In genomic region chr13:11926720-11927500, GRCm38 (mm10) we compare ENCODE assay signal across 10 mouse cellular contexts.
DNase-seq lines count a peak whose midpoint lies in the region; ATAC-seq and TF ChIP-seq lines count a peak whose summit lies in the region.
"Had no signal": no experiment of that assay in that cellular context is flagged by ENCODE, and none has a peak within 500 bp of the region (broad histone marks: within the 10 kb centered on the region; RNA-seq: fewer than 3 reads in every experiment).

No protein-coding gene starts in this region.

- H3K4me3 ChIP-seq in hindbrain, postnatal 0 days (ENCODE audit: low read length) = no peak overlapping the region
- H3K4me3 ChIP-seq in hindbrain, embryonic 11.5 days (ENCODE audit: low read depth, low read length) = no peak overlapping the region
- no peak overlapping the region for H3K4me3 ChIP-seq in forebrain, embryonic 10.5 days
- H3K4me3 ChIP-seq: lung, embryonic 15.5 days had no signal

- TF ChIP-seq CTCF in hindbrain, postnatal 0 days (IDR thresholded peaks at IDR 0.05; ENCODE audit: low read depth) = no peak

- WGBS in hindbrain, postnatal 0 days = 63% methylated on average over 11 of the region's 11 CpGs
- 85% methylated on average over 11 of the region's 11 CpGs for WGBS in hindbrain, embryonic 11.5 days
- WGBS in forebrain, embryonic 10.5 days = 78% methylated on average over 11 of the region's 11 CpGs

- ATAC-seq in hindbrain, postnatal 0 days = peak; percentile 70
- no peak for ATAC-seq in hindbrain, embryonic 11.5 days (ENCODE audit: low FRiP score)

- DNase-seq in hindbrain, postnatal 0 days (ENCODE audit: low spot score) = peak; percentile 71
- no peak for DNase-seq in hindbrain, embryonic 11.5 days (ENCODE audit: low spot score)
- DNase-seq in Muller cell, postnatal 12 days (ENCODE audit: inconsistent ontology term) = peak; percentile 44
- peak; percentile 37 for DNase-seq in cerebellum, adult 8-10 months
- DNase-seq in lung, postnatal 25 days (ENCODE audit: low spot score) = peak; percentile 27
- no peak for DNase-seq in forebrain, embryonic 10.5 days (ENCODE audit: extremely low spot score, low spot score)
- DNase-seq in gastrocnemius, adult 8-10 months (ENCODE audit: low spot score in 2 of 2) = no peak
- DNase-seq: kidney, adult 2 months; thymus, postnatal 25 days had no signal

- H3K9ac ChIP-seq in hindbrain, postnatal 0 days (replicated peaks; ENCODE audit: low read length) = no peak overlapping the region
- H3K9ac ChIP-seq in hindbrain, embryonic 11.5 days (ENCODE audit: low read depth, low read length) = no peak overlapping the region
- H3K9ac ChIP-seq: lung, embryonic 15.5 days had no signal

- no peaks in the 10 kb centered on the region for H3K4me1 ChIP-seq in hindbrain, postnatal 0 days (ENCODE audit: insufficient read depth, low read length)
- no peaks in the 10 kb centered on the region for H3K4me1 ChIP-seq in hindbrain, embryonic 11.5 days (replicated peaks; ENCODE audit: control insufficient read depth, insufficient read depth, low read length)
- no peaks in the 10 kb centered on the region for H3K4me1 ChIP-seq in forebrain, embryonic 10.5 days
- H3K4me1 ChIP-seq: lung, embryonic 15.5 days had no signal

- H3K9me3 ChIP-seq in hindbrain, postnatal 0 days (ENCODE audit: low read length) = no peaks in the 10 kb centered on the region
- no peaks in the 10 kb centered on the region for H3K9me3 ChIP-seq in hindbrain, embryonic 11.5 days (ENCODE audit: control insufficient read depth, low read length)
- no peaks in the 10 kb centered on the region for H3K9me3 ChIP-seq in forebrain, embryonic 10.5 days
- H3K9me3 ChIP-seq: lung, embryonic 15.5 days had no signal

- no peak overlapping the region for H3K4me2 ChIP-seq in hindbrain, postnatal 0 days (ENCODE audit: low read depth, low read length)
- H3K4me2 ChIP-seq in hindbrain, embryonic 11.5 days (replicated peaks; ENCODE audit: low read depth, low read length) = no peak overlapping the region
- H3K4me2 ChIP-seq: lung, embryonic 15.5 days had no signal

- H3K27ac ChIP-seq in hindbrain, postnatal 0 days = no peak overlapping the region
- H3K27ac ChIP-seq in hindbrain, embryonic 11.5 days (ENCODE audit: low read depth, low read length) = no peak overlapping the region
- H3K27ac ChIP-seq in forebrain, embryonic 10.5 days = no peak overlapping the region
- H3K27ac ChIP-seq: lung, embryonic 15.5 days had no signal

- no peaks in the 10 kb centered on the region for H3K36me3 ChIP-seq in hindbrain, postnatal 0 days (ENCODE audit: insufficient read depth, low read length)
- H3K36me3 ChIP-seq in hindbrain, embryonic 11.5 days (ENCODE audit: control insufficient read depth, insufficient read depth, low read length) = no peaks in the 10 kb centered on the region
- no peaks in the 10 kb centered on the region for H3K36me3 ChIP-seq in forebrain, embryonic 10.5 days (replicated peaks)
- H3K36me3 ChIP-seq: lung, embryonic 15.5 days had no signal

- H3K27me3 ChIP-seq in hindbrain, postnatal 0 days (ENCODE audit: insufficient read depth, low read length) = no peaks in the 10 kb centered on the region
- no peaks in the 10 kb centered on the region for H3K27me3 ChIP-seq in hindbrain, embryonic 11.5 days (ENCODE audit: control insufficient read depth, insufficient read depth, low read length)
- no peaks in the 10 kb centered on the region for H3K27me3 ChIP-seq in forebrain, embryonic 10.5 days (ENCODE audit: poor library complexity, severe bottlenecking)
- H3K27me3 ChIP-seq: lung, embryonic 15.5 days had no signal

Comparison
In these comparisons a context has a peak if more than half of its experiments do, and no peak if none do; other contexts are left out.
1. DNase-seq: peak in hindbrain, postnatal 0 days (single experiment), Muller cell, postnatal 12 days (single experiment), cerebellum, adult 8-10 months (single experiment) and lung, postnatal 25 days (single experiment); none in hindbrain, embryonic 11.5 days (single experiment), forebrain, embryonic 10.5 days (single experiment) and gastrocnemius, adult 8-10 months (0 of 2).